Mouse (Mus musculus) megakaryocyte, embryonic 14.5 days (primary cell): ENCODE data around the gene Olfr1357. TPM values are rescaled to one million over a fixed set of nuclear protein-coding genes. Genes with fewer than 3 reads are reported as not detected.

ENCODE experiments used
- H3K27me3 ChIP-seq: replicated peaks from 2 replicates; pipeline ENCODE3; 2012; ENCODE audit warnings: inconsistent platforms
- H3K36me3 ChIP-seq: replicated peaks from 2 replicates; pipeline ENCODE3; 2012; ENCODE audit warnings: low read length, inconsistent platforms, mixed read lengths
- H3K4me1 ChIP-seq: 2 replicates; pipeline ENCODE4 v1.6.1; 2012; ENCODE audit warnings: inconsistent platforms
- H3K4me3 ChIP-seq: replicated peaks from 2 replicates; pipeline ENCODE3; 2012; ENCODE audit warnings: moderate library complexity, mild to moderate bottlenecking, inconsistent platforms
- H3K9me3 ChIP-seq: 2 replicates; pipeline ENCODE4 v1.6.1; 2012; ENCODE audit warnings: inconsistent platforms
- FLI1 ChIP-seq: IDR thresholded peaks from 2 replicates; pipeline ENCODE4 v1.6.1; 2012; ENCODE audit warnings: low read length, inconsistent platforms, mixed read lengths
- GATA1 ChIP-seq: IDR thresholded peaks from 3 replicates; pipeline ENCODE4 v1.6.1; 2012; ENCODE audit warnings: mixed read lengths, low read length, inconsistent platforms, borderline replicate concordance
- polyA plus RNA-seq: library from polyadenylated mRNA; stranded (reverse); fragments of >175 nt; gene quantifications from 2 replicates; pipeline ENCODE4 v1.2.3, GENCODE M21; 2012; ENCODE audit warnings: low replicate concordance; ENCODE audit not compliant: insufficient read depth

The Olfr1357 gene
- polyA plus RNA-seq, 1 experiment, result 0.12 TPM

DNA sequence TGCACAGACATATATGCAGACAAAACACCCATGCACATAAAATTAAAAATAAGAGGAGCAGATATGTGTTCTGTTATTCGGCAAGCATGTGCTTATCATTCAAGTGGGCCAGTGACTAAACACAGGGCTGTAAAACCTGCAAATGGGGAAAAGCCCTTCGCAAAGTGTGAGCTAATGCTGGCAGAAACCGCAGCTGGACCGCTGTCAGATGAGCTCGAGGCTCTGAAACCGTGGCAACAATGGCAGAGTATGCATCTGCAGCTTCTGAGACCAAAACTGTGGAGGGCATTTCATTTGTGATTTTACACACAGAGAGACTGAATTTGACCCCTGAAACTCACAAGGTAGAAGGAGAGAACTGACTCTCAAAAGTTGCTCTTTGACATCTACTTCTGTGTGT lies 47.5 kb downstream of the Olfr1357 start:
- Histone ChIP-seq H3K9me3 (no peaks in the 10 kb centered on the region), H3K36me3 (no peaks in the 10 kb centered on the region), H3K27me3 (peaks cover 5% of the 10 kb centered on the region), H3K4me1 (peaks cover 17% of the 10 kb centered on the region), H3K4me3 (no peak overlapping the region)
- TF ChIP-seq GATA1, result no peak
- no peak for TF ChIP-seq FLI1

DNA sequence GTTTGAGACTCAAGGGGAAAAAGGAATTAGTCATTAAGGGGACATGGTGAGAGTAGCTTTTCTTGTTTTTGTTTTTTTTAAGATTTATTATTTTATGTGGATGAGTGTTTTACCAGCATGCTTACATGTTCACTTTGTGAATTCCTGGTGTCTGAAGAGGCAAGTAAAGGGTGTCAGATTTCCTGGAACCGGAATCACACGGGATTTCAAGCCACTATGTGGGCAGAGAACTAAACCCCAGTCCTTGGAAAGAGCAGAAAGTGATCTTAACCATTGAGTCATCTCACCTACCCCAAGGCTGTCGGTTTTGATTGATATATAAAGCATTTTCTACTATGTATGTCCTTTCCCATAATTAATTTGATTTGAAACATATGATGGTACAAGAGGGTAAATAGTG lies 48.2 kb downstream of the Olfr1357 start:
- H3K4me3 ChIP-seq, result no peak overlapping the region
- H3K36me3 ChIP-seq, result no peaks in the 10 kb centered on the region
- H3K9me3 ChIP-seq, result no peaks in the 10 kb centered on the region
- peaks cover 14% of the 10 kb centered on the region; the same call in 1 of the 2 replicates for H3K4me1 ChIP-seq
- TF ChIP-seq FLI1 (no peak), GATA1 (no peak)
- peaks cover 5% of the 10 kb centered on the region for H3K27me3 ChIP-seq

DNA sequence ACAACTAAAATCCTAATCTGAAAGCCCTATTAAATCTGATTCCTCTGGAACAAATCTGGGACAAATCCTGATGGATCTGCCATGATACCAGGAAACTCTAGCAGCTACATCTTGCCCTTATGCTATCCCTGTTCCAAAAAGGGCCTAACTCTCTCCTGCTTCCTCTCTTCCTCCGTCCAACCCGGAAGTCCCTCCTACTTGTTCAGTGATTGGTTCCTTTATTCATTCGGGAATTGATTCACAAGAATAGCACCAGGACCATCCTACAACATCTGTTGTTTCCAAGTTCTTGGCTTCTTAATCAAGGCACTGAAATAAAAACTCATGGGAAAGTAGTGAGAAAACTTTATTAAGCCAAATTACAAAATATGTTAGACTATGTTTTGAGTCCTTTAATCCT lies 48.7 kb downstream of the Olfr1357 start:
- Histone ChIP-seq H3K36me3 (no peaks in the 10 kb centered on the region), H3K4me3 (no peak overlapping the region), H3K27me3 (peaks cover 5% of the 10 kb centered on the region), H3K9me3 (no peaks in the 10 kb centered on the region), H3K4me1 (peaks cover 11% of the 10 kb centered on the region; the same call in 1 of the 2 replicates)
- TF ChIP-seq FLI1, result no peak
- no peak for TF ChIP-seq GATA1

DNA sequence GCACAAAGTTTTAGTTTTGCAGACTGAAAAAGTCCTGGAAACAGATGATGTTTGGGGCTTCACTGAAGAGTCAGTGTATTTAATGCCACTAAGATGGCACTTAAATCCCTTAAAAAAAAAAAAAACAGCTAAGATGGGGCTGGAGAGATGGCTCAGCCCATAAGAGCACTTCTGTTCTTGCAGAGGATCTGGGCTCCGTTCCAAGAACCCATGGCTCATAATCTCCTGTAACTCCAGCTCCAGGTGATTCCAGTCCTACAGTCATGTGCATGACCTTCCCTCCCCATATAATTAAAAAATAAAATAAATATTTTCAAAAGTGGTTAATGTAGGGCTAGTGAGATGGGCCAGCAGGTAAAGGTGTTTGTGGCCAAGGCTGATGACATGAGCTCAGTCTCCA lies 52.8 kb downstream of the Olfr1357 start:
- no peak for TF ChIP-seq GATA1
- no peak for TF ChIP-seq FLI1
- H3K9me3 ChIP-seq, result no peaks in the 10 kb centered on the region
- no peaks in the 10 kb centered on the region for H3K36me3 ChIP-seq
- peaks cover under 1% of the 10 kb centered on the region for H3K27me3 ChIP-seq
- H3K4me3 ChIP-seq, result no peak overlapping the region
- H3K4me1 ChIP-seq, result 0 out of 2 replicates have a peak, but pooled peaks cover 3% of the 10 kb centered on the region

Other genes with a start within 250 kb of the Olfr1357 start
- gene Rrp1, start 205.0 kb downstream of the Olfr1357 start, polyA plus RNA-seq, result 67.0 and 210 TPM in 2 replicates
- gene Cstb, start 192.4 kb downstream of the Olfr1357 start, polyA plus RNA-seq, result 8.0 and 101 TPM in 2 replicates
- 10.6 and 10.9 TPM in 2 replicates for gene Pdxk, start 153.1 kb downstream of the Olfr1357 start, polyA plus RNA-seq
- not detected in 2 replicates for gene Olfr1358, start 100.6 kb downstream of the Olfr1357 start, polyA plus RNA-seq
- gene Ilvbl, start 43.7 kb downstream of the Olfr1357 start, polyA plus RNA-seq, result 13.1 and 13.2 TPM in 2 replicates
- 2.0 and 2.8 TPM in 2 replicates for gene Syde1, start 26.1 kb downstream of the Olfr1357 start, polyA plus RNA-seq
- gene Casp14, start 100.2 kb upstream of the Olfr1357 start, polyA plus RNA-seq, result not detected in 2 replicates
- gene Ccdc105, start 135.0 kb upstream of the Olfr1357 start, polyA plus RNA-seq, result not detected in 2 replicates
- not detected in 2 replicates for gene Slc1a6, start 162.4 kb upstream of the Olfr1357 start, polyA plus RNA-seq
- gene Olfr1356, start 234.1 kb upstream of the Olfr1357 start, polyA plus RNA-seq, result not detected in 2 replicates